Mouse (Mus musculus): ENCODE measurements around the gene Ctss.
"Not testable (repeated sequence)": the region's sequence is repeated elsewhere in the genome, so short reads cannot be mapped to it uniquely, and the experiment has no call there.

The Ctss gene

DNA sequence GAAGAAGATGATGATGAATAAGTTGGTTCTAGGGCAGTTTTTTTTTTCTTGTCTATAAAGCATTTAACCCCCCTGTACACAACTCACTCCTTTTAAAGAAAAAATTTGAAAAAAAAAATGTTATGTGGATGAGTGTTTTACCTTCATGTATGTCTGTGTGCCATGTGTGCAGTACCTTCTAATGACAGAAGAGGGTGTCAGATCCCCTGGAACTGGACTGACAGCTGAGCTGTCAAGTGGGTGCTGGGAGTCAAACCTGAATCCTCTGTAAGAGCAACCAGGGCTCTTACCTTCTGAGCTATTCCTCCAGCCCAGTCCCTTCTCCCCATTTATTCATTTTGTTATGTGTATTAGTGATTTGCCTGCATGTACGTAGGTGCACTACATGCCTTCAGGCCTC lies 4.4 kb downstream of the Ctss start:
- no peak for DNase-seq (ENCODE audit: extremely low read depth, low read depth, low spot score)

DNA sequence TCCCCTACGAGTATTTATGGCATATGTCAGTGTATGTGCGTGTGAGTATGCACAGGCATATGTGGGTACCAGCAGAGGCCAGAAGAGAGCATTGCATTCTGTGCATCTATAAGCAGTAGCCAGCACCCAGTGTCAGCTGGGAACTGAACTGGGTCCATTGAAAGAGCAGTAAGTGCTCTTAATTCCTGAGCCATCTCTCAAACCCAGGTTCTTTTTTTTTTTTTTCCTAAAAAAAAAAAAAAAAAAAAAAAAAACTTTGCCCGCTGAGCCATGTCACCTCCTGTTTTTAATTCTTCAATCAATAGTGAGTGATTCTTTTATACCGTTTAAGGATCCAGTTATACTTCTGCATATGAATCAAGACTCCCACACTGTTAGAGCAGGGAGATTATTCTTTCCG lies 6.8 kb downstream of the Ctss start:
- no peak for DNase-seq (ENCODE audit: extremely low read depth, low read depth, low spot score)

DNA sequence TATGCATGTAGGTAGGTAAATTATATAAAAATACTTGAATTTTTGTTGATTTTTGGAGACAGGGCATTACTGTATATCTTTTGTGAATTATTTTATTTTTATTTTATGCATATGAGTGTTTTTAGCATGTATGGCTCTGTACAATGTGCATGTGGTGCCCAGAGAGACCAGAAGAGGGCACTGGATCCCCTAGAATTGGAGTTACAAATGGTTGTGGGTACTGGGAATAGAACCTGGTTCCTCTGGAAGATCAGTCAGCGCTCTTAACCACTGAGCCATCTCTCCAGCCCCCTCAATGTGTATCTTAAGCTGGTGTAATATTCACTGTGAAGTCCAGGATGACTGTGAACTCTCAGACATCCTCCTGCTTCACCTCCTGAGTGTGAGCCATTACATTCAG lies 8.3 kb downstream of the Ctss start:
- DNase-seq (ENCODE audit: extremely low read depth, low read depth, low spot score) = no peak

DNA sequence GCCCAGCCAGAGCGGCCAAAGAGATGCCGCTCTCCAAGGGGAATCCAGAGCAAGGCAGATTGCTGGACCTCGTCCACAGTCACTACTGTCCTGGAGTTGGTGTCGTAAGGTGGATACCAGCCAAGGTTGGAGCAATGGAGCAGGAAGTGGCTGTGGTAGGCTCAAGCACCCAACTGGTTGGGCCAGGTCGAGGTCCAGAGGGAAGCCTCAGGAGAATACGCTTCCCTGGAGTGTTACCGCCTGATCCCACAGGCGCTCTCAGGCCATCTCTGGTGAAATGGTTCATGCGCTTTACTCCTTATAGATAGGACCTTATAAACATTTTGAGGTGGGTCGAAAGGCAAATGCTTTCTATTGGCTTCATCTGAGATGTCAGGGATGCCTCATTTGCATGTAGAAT lies 12.3 kb downstream of the Ctss start:
- DNase-seq (ENCODE audit: extremely low read depth, low read depth, low spot score) = peak; percentile 16

DNA sequence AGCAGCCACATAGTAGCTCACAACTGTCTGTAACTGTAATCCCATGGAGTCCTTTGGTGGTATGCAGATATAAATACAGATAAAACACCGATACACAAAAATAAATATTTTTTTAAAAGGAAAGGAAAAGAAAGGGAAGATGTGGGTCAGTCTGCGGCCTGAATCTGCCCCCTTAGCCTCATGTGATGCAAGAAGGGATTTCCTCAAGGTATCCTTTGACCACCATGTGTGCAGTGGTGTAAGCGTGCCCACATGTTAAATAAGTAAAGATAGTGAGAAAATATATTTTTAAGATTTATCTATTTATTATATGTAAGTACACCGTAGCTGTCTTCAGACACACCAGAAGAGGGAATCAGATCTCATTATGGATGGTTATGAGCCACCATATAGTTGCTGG lies 13.3 kb downstream of the Ctss start:
- no peak for DNase-seq (ENCODE audit: extremely low read depth, low read depth, low spot score)

GRCm38 (mm10) chr3:95541186-95541585 lies 14.6 kb downstream of the Ctss start:
- not testable (repeated sequence) for DNase-seq (ENCODE audit: extremely low read depth, low read depth, low spot score)

GRCm38 (mm10) chr3:95542171-95542570 lies 15.6 kb downstream of the Ctss start:
- no peak for DNase-seq (ENCODE audit: extremely low read depth, low read depth, low spot score)

- DNase-seq (ENCODE audit: extremely low read depth, low read depth, low spot score) = no peak
Observed at GRCm38 (mm10) chr3:95542981-95543380, 16.4 kb downstream of the Ctss start.

DNA sequence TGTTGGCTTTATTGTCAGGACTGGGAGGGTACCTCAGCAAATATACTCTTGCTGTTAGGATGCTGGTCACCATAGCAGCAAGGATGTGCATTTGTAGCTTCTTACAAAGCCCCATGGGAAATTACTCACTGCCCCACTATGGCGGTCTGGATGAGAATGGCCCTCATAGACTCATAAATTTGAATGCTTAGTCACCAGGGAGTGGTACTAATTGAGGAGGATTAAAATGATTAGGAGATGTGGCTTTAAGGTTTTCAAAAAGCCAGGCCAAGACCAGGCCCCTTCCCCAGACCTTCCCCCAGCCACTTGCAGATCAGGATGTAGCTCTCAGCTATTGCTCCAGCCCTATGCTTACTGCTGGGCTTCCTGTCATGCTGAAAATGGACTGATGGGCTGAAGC lies 23.6 kb downstream of the Ctss start:
- no peak for DNase-seq (ENCODE audit: extremely low read depth, low read depth, low spot score)

DNA sequence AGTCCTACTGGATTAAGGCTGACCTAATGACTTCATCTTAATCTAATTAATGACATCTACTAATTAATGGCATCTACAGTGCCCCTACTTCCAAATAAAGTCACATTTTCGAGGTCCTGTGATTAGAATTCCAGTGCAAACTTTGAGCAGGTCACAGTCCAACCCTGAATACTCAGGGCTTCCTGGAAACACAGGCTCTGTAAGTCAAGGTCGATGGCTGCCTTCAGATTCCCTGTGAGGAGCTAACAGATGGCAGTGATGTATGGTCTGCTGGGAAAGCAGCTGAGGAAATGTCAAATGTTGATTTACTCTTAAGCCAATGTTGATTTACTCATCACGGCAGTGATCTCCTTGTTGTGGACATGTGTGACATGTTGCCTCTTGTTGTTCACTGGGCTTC lies 27.4 kb downstream of the Ctss start:
- DNase-seq (ENCODE audit: extremely low read depth, low read depth, low spot score) = no peak

DNA sequence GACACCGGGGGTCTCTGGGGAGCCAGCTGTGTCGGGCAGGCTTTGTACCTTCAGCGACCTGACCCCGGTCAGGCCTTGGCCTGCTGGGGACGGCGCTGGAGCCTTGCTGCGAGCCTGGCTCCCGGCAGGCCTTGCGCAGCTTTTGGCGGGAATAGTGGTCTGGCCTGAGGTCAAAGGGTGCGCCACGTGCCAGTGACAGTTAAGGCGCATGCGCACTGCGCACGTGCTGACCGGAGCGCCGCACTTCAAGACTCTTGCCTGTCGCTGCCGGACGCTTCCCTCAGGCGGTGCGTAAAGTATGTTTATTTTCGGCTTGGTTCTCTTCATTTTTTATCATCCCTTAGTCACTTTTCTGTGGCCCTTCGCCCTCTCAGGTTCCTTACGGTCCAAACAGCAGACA lies 32.9 kb downstream of the Ctss start, which contains the start of gene Hormad1:
TSS of gene Hormad1 (plus strand) at position 241 of the 400 bp plus-strand sequence.
- DNase-seq (ENCODE audit: extremely low read depth, low read depth, low spot score) = no peak

GRCm38 (mm10) chr3:95560738-95561137 lies 34.2 kb downstream of the Ctss start:
- no peak for DNase-seq (ENCODE audit: extremely low read depth, low read depth, low spot score)

DNA sequence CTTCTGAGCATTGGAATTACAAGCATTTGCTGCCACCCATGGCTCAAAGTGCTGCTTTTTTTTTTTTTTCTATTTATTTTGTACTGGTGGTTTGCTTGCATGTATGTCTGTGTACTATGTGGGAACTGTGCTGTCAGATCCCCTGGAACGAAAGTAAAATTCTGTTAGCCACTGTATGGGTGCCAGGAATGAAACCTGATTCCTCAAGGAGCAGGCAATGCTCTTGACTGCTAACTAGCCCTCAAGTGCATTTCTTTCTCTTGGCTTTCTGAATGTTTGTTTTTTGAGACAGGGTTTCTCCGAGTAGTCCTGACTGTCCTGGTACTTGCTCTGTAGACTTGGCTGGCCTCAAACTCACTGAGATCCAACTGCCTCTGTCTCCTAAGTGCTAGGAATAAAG lies 35.2 kb downstream of the Ctss start:
- no peak for DNase-seq (ENCODE audit: extremely low read depth, low read depth, low spot score)

GRCm38 (mm10) chr3:95569585-95569984 lies 43.0 kb downstream of the Ctss start:
- no peak for DNase-seq (ENCODE audit: extremely low read depth, low read depth, low spot score)

- DNase-seq (ENCODE audit: extremely low read depth, low read depth, low spot score) = no peak
Observed at GRCm38 (mm10) chr3:95587754-95588603, 61.4 kb downstream of the Ctss start.

- peak; percentile 95 for DNase-seq (ENCODE audit: extremely low read depth, low read depth, low spot score)
Observed at GRCm38 (mm10) chr3:95588604-95589086, 62.1 kb downstream of the Ctss start, which contains the start of gene Golph3l. Gene Golph3l, plus strand, starts transcription at chr3:95588934.

DNA sequence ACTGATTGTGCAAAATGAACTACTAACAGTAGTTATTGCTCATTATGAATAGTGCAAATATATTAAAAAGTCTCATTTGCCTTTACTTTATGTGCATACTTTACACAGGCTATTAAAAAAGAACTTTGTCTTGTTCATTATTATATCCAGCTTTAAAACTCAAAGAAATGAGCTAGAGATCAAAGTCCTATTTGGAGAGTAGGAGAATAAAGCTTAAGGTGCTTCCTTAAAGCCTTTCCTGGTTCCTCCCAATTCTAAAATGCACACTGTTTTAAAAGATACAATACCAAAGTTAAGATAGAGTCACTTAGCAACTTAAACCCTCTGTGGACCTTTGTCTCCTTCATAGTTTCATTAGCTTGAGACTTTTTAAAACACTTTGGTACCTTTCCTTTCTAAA lies 72.1 kb downstream of the Ctss start:
- no peak for DNase-seq (ENCODE audit: extremely low read depth, low read depth, low spot score)

DNA sequence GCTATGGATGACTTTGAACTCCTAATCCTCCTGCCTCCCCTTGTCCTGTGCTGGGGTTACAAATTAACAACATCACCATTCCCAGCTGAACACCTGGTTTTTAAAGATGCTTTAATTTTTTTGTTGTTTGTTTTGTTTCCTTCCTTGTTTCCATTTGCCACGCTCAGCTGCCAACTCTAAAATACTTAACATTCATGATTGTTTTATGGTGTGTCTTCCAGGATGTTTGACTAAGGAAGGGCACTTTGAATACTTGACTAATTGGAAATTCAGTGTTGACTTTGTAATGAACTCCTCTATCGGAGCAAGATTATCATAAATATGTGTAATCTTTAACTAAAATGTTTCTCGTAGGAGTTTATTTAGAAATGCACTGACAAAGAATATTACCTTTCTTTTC lies 74.7 kb downstream of the Ctss start:
- no peak for DNase-seq (ENCODE audit: extremely low read depth, low read depth, low spot score)

All from fat pad, adult 2 months (tissue).